Mouse (Mus musculus) lung, embryonic 14.5 days (tissue): Measurements from ENCODE around the gene Gm9774. TPM values are rescaled to one million over a fixed set of nuclear protein-coding genes. Genes with fewer than 3 reads are reported as not detected.

Experiments
- ATAC-seq: fragments of 200-750 bp; cut with Nextera tagmentation; 2 replicates; pipeline ENCODE4 v1.8.0; 2017; ENCODE audit warnings: mild to moderate bottlenecking, moderate TSS enrichment, moderate library complexity; ENCODE audit not compliant: insufficient read depth
- DNase-seq: peaks from one replicate; pipeline ENCODE4 v3.0.0-alpha.2; 2015
- H3K27ac ChIP-seq: fragments of 300-500 bp; sonication (generic); 2 replicates; pipeline ENCODE4 v1.5.1; 2014; ENCODE audit warnings: low read depth, mild to moderate bottlenecking, moderate library complexity
- H3K27me3 ChIP-seq: fragments of 300-500 bp; sonication (generic); 2 replicates; pipeline ENCODE4 v1.6.1; 2014; ENCODE audit warnings: low read length, control low read depth; ENCODE audit not compliant: insufficient read depth
- H3K36me3 ChIP-seq: fragments of 300-500 bp; sonication (generic); 2 replicates; pipeline ENCODE4 v1.6.1; 2014; ENCODE audit warnings: control low read depth; ENCODE audit not compliant: insufficient read depth
- H3K4me1 ChIP-seq: fragments of 300-500 bp; sonication (generic); 2 replicates; pipeline ENCODE4 v1.6.1; 2014; ENCODE audit warnings: antibody characterized with exemption, control low read depth; ENCODE audit not compliant: insufficient read depth
- H3K4me2 ChIP-seq: fragments of 300-500 bp; sonication (generic); 2 replicates; pipeline ENCODE4 v1.6.1; 2014; ENCODE audit warnings: mild to moderate bottlenecking
- H3K4me3 ChIP-seq: fragments of 300-500 bp; sonication (generic); 2 replicates; pipeline ENCODE4 v1.5.1; 2014; ENCODE audit warnings: low read depth, low read length
- H3K9ac ChIP-seq: fragments of 300-500 bp; sonication (generic); 2 replicates; pipeline ENCODE4 v1.6.1; 2014
- H3K9me3 ChIP-seq: fragments of 300-500 bp; sonication (generic); 2 replicates; pipeline ENCODE4 v1.6.1; 2016; ENCODE audit warnings: low read depth, low read length, control low read depth
- CTCF ChIP-seq: IDR thresholded peaks from 2 replicates; pipeline ENCODE4 v1.5.1; 2016; ENCODE audit warnings: antibody characterized with exemption, low read depth
- WGBS: fragments of 180-500 bp; shearing (Covaris S2); extraction: QIAGEN DNeasy Blood & Tissue Kit; methylation state at CpG from one replicate; pipeline ENCODE4 v1.1.7; 2014; 5-methylcytosine and 5-hydroxymethylcytosine counted together
- polyA plus RNA-seq: library from polyadenylated mRNA; unstranded; fragments of >200 nt; fragmentation: Nextera tagmentation; extraction: Ambion mirVana; gene quantifications from 2 replicates; pipeline ENCODE4 v1.2.1, GENCODE M21; 2014

Gm9774 gene
- polyA plus RNA-seq: 7.7 and 7.9 TPM in 2 replicates

DNA sequence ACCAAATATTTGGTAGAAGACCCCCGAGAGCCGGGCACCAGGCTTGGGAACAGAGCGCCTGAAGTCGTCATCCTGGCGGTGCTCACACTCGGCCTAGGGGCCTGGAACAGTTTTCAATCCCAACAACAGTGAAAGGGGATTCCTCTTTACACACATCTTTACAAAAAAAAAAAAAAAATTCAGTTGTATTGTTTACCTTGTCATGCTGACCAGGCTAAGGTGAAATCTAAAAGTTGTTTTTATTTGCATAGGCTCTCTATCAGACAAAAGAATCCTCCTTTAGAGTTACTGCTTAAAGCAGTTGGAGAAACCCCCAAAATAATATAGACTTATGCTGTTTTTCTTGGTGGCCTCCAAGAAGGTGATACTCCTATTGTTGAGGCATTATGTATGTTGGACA is at the start of gene Gm9774:
Gene Gm9774 (minus strand): TSS at position 101 of the 400 bp plus-strand sequence.
- Histone ChIP-seq H3K36me3 (no peaks in the 10 kb centered on the region), H3K9me3 (no peaks in the 10 kb centered on the region), H3K9ac (no peak within 1 kb of the TSS), H3K27me3 (no peaks in the 10 kb centered on the region), H3K4me3 (no peak within 1 kb of the TSS), H3K4me1 (no peaks in the 10 kb centered on the region), H3K4me2 (no peak within 1 kb of the TSS), H3K27ac (no peak within 1 kb of the TSS)
- TF ChIP-seq CTCF: no peak
- WGBS: 85% methylated on average over 6 of the region's 6 CpGs
- ATAC-seq: no peak
- no peak for DNase-seq

- Histone ChIP-seq H3K4me2 (no peak overlapping the region), H3K36me3 (no peaks in the 10 kb centered on the region), H3K27me3 (no peaks in the 10 kb centered on the region), H3K9me3 (no peaks in the 10 kb centered on the region), H3K9ac (no peak overlapping the region), H3K4me3 (no peak overlapping the region), H3K27ac (no peak overlapping the region), H3K4me1 (no peaks in the 10 kb centered on the region)
- TF ChIP-seq CTCF: no peak
- ATAC-seq (no peak), DNase-seq (no peak)
- 76% methylated on average over 2 of the region's 2 CpGs for WGBS
These were observed 40.9 kb upstream of the Gm9774 start for GRCm38 (mm10) chr3:92470111-92470510.

DNA sequence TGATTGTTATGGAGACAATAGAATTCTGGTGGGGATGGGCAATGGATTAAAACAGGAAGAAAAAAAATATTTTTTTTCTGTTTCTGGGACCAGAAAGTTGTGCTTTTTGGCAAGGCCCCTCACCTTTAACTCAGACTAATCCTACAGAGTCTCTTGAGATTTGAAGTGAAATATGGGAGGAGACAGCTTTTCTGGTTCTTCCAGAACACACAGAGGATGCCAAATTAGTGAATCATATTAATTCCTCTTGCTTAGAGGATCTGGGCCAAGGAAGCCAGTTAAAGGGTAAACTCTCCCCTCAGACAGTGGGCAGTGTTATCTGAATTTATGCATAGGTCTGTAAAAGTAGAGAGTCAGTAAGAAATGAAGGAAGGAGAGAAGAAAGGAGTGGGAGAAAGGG is 38.2 kb upstream of the Gm9774 start:
- Histone ChIP-seq H3K36me3 (no peaks in the 10 kb centered on the region), H3K4me3 (no peak overlapping the region), H3K4me2 (no peak overlapping the region), H3K27ac (no peak overlapping the region), H3K27me3 (no peaks in the 10 kb centered on the region), H3K4me1 (no peaks in the 10 kb centered on the region), H3K9ac (no peak overlapping the region), H3K9me3 (no peaks in the 10 kb centered on the region)
- ATAC-seq (no peak), DNase-seq (no peak)
- no peak for TF ChIP-seq CTCF

GRCm38 (mm10) chr3:92466576-92466975 is 37.4 kb upstream of the Gm9774 start:
- no peak overlapping the region for H3K4me3 ChIP-seq
- no peak overlapping the region for H3K9ac ChIP-seq
- no peaks in the 10 kb centered on the region for H3K36me3 ChIP-seq
- ATAC-seq (no peak), DNase-seq (no peak)
- no peak overlapping the region for H3K27ac ChIP-seq
- H3K9me3 ChIP-seq: no peaks in the 10 kb centered on the region
- 45% methylated on average over 1 of the region's 1 CpGs for WGBS
- TF ChIP-seq CTCF: no peak
- H3K4me2 ChIP-seq: no peak overlapping the region
- no peaks in the 10 kb centered on the region for H3K27me3 ChIP-seq
- H3K4me1 ChIP-seq: no peaks in the 10 kb centered on the region

DNA sequence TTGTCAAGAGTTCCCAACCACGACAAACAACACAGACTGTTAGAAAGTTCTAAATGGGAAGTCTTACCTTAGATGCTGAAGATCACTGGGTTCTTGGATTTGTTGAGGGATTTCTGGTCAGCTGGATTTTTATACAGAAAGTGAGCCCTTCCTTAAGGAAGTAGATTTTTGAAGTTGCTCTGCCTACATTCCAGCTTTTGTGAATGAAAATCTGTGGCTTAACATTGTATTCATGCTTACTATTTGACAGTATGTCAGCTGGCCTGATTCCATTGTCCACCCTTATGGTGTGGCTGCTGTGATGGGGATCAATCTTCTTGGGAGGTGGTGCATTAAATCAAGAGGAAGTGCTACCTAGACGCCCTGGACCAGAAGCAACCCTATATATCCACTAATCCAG is 29.4 kb upstream of the Gm9774 start, which contains the start of gene Sprr3:
Gene Sprr3 (minus strand): TSS at position 101 of the 400 bp plus-strand sequence.
- no peak for ATAC-seq
- H3K27me3 ChIP-seq: no peaks in the 10 kb centered on the region
- H3K27ac ChIP-seq: no peak within 1 kb of the TSS
- H3K4me2 ChIP-seq: no peak within 1 kb of the TSS
- H3K9ac ChIP-seq: no peak within 1 kb of the TSS
- DNase-seq: no peak
- TF ChIP-seq CTCF: no peak
- no peaks in the 10 kb centered on the region for H3K9me3 ChIP-seq
- no peaks in the 10 kb centered on the region for H3K36me3 ChIP-seq
- 61% methylated on average over 2 of the region's 2 CpGs for WGBS
- H3K4me3 ChIP-seq: no peak within 1 kb of the TSS
- no peaks in the 10 kb centered on the region for H3K4me1 ChIP-seq

- Histone ChIP-seq H3K4me2 (no peak overlapping the region), H3K36me3 (no peaks in the 10 kb centered on the region), H3K4me1 (no peaks in the 10 kb centered on the region), H3K27ac (no peak overlapping the region), H3K9ac (no peak overlapping the region), H3K9me3 (no peaks in the 10 kb centered on the region), H3K4me3 (no peak overlapping the region), H3K27me3 (no peaks in the 10 kb centered on the region)
- TF ChIP-seq CTCF: no peak
- WGBS: 64% methylated on average over 5 of the region's 5 CpGs
- ATAC-seq (no peak), DNase-seq (no peak)
These were observed 25.9 kb upstream of the Gm9774 start for GRCm38 (mm10) chr3:92455151-92455550.

GRCm38 (mm10) chr3:92440177-92440576 is 11.0 kb upstream of the Gm9774 start:
- no peaks in the 10 kb centered on the region for H3K36me3 ChIP-seq
- H3K9me3 ChIP-seq: no peaks in the 10 kb centered on the region
- DNase-seq: no peak
- H3K4me3 ChIP-seq: no peak overlapping the region
- H3K4me2 ChIP-seq: no peak overlapping the region
- H3K27me3 ChIP-seq: no peaks in the 10 kb centered on the region
- no peaks in the 10 kb centered on the region for H3K4me1 ChIP-seq
- TF ChIP-seq CTCF: no peak
- no peak overlapping the region for H3K27ac ChIP-seq
- 80% methylated on average over 3 of the region's 3 CpGs for WGBS
- H3K9ac ChIP-seq: no peak overlapping the region
- no peak for ATAC-seq

GRCm38 (mm10) chr3:92438689-92439088 is 9.5 kb upstream of the Gm9774 start, which contains the start of gene Sprr1b:
Gene Sprr1b, minus strand, starts transcription at chr3:92438789.
- TF ChIP-seq CTCF: no peak

More at GRCm38 (mm10) chr3:92438689-92439088, 9.5 kb upstream of the Gm9774 start, which contains the start of gene Sprr1b:
- Histone ChIP-seq H3K27ac (no peak within 1 kb of the TSS), H3K27me3 (no peaks in the 10 kb centered on the region), H3K9me3 (no peaks in the 10 kb centered on the region), H3K4me2 (no peak within 1 kb of the TSS), H3K36me3 (no peaks in the 10 kb centered on the region), H3K4me3 (no peak within 1 kb of the TSS), H3K9ac (no peak within 1 kb of the TSS), H3K4me1 (no peaks in the 10 kb centered on the region)
- 90% methylated on average over 3 of the region's 3 CpGs for WGBS
- no peak for DNase-seq
- no peak for ATAC-seq
